Mouse (Mus musculus): ENCODE results near the gene Gipc3. TPM values are rescaled to one million over a fixed set of nuclear protein-coding genes. Genes with fewer than 3 reads are reported as not detected.

The Gipc3 gene
- polyA plus RNA-seq, 1 experiment from 2014 or later, result not detected

DNA sequence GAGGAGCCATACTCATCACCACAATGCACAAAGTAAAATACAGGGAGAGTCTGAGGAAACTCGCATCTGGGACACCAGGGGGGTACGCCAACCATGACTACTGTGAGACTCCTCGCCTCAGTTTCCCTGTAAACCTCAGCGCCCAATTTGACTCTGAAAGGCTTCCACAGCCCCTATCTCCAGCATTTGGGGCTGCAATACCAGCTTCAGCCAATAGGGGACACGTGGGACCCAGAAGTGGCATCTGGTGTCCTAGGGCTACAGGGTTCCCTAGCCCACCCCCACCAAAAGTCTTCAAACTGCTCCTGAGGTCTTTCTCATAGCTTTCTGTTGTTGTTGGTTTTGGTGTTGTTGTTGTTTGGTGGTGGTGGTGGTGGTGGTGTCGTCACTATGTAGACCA, 54.5 kb downstream of the Gipc3 start:
- no peaks in the 10 kb centered on the region for H3K36me3 ChIP-seq (ENCODE audit: inconsistent target)
- peaks cover 5% of the 10 kb centered on the region for H3K79me2 ChIP-seq (ENCODE audit: inconsistent target)
- no peak overlapping the region for H3K27ac ChIP-seq
- H3K4me3 ChIP-seq (ENCODE audit: inconsistent target), result no peak overlapping the region
- 48% methylated on average over 6 of the region's 6 CpGs for WGBS (ENCODE audit: missing documents)

DNA sequence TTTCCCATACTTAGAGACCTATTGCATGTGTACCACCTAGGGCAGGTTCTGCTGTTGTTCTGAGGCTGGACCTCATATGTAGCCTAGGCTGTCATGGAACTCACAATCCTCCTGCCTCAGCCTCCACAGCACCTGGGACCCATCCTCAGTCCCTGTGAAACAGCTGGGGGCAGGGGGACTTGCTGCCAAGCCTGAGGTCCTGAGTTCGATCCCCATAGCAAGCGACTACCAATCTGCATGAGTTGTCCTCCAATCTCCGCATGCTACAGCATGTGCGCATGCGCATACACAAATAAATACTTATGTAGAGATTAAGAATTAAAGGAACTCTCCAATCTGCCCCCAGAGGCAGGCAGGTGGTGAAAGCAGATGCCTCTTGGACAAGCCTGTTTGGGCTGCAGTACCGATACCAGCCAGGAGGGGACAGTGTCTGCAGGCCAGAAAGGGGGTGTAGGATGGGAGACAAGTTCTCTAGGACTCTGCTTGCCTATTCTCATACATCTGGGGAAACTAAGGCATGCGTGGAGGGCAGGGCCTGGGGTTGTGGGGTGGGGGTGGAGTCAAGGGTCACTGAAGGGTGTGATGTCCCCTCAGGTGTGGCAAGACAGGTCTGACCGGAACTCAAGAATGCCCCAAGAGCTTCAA, 55.4 kb downstream of the Gipc3 start:
- H3K79me2 ChIP-seq (ENCODE audit: inconsistent target), result no peaks in the 10 kb centered on the region

DNA sequence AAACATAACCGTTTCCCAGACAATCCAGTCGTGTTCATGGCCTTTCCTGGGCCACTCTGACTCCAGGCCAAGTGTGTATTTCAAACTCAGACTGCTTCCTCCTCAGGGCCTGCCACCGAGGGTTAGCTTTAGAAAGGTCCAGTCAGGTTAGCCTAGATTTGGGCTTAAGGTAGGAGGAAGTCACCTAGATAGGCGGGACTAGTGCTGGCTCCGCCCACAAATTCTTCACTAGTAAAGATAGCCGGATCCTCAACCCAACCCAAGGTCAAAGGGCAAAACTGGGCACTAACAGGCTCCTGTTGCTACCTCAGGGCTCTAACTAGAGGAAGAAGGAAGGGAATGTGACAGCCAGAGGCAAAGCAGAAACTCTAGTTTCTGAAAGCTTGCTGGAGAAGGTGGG, 56.5 kb downstream of the Gipc3 start:
- Histone ChIP-seq H3K4me3 (ENCODE audit: inconsistent target) (no peak overlapping the region), H3K79me2 (ENCODE audit: inconsistent target) (no peaks in the 10 kb centered on the region), H3K27ac (no peak overlapping the region), H3K36me3 (ENCODE audit: inconsistent target) (no peaks in the 10 kb centered on the region)
- WGBS (ENCODE audit: missing documents), result 67% methylated on average over 6 of the region's 6 CpGs

More for the DNA sequence above, 55.4 kb downstream of the Gipc3 start:
- no peak overlapping the region for H3K27ac ChIP-seq
- H3K4me3 ChIP-seq (ENCODE audit: inconsistent target), result no peak overlapping the region
- no peaks in the 10 kb centered on the region for H3K36me3 ChIP-seq (ENCODE audit: inconsistent target)
- WGBS (ENCODE audit: missing documents), result 75% methylated on average over 8 of the region's 8 CpGs

DNA sequence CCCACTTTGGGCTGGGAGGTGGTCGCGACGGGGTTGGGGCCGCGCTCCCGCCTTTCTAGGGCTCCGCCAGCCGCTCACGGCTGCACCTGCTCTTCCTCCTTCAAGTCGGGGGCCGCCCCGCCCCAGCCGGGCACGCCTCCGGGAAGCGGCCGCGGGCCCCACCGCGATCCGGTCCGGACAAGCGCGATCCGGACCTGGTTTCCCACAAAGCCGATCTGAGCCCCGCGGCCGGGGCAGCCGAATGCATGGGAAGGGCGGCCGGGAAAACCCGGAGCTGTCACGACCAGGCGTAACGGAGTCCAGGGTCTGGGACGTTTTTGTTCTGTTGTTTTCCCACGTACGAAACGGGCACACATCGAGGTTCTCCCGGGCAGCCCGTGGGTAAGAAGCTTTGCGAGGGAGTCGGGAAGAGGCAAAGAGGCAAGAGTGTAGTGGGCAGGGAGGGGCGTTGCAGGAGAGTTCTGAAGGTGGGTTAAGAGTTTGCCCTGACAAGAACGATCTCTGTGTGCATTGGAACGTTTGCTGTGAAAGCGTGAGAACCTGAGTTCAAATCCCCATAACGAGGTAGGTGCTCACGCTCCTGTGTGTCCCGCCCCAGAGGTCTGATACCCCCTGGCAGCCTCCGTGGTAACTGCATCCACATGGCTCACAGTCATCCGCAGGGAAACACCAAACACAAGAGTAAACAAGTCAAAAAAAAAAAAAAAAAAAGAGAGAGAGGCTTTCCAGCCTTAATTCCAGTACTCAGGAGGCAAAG, 57.2 kb downstream of the Gipc3 start:
- Histone ChIP-seq H3K36me3 (ENCODE audit: inconsistent target) (no peaks in the 10 kb centered on the region), H3K79me2 (ENCODE audit: inconsistent target) (no peaks in the 10 kb centered on the region), H3K27ac (no peak overlapping the region), H3K4me3 (ENCODE audit: inconsistent target) (peak overlapping the region; percentile 48)
- 4% methylated on average over 53 of the region's 54 CpGs for WGBS (ENCODE audit: missing documents)

Other genes starting within 250 kb of the Gipc3 start
- 0.75 to 1.1 TPM (median 0.85 TPM) in 3 replicates for gene Creb3l3, start 244.4 kb downstream of the Gipc3 start, polyA plus RNA-seq (2018)
- gene Map2k2, start 237.4 kb downstream of the Gipc3 start, polyA plus RNA-seq (2018), result 31.4 to 102 TPM (median 93.5 TPM) in 3 replicates
- 48.1 to 55.4 TPM (median 52.8 TPM) in 3 replicates for gene Zbtb7a, start 208.0 kb downstream of the Gipc3 start, polyA plus RNA-seq (2018)
- gene Pias4, start 175.3 kb downstream of the Gipc3 start, polyA plus RNA-seq (2018), result 19.6 to 22.5 TPM (median 21.5 TPM) in 3 replicates
- 749 to 1,081 TPM (median 1,012 TPM) in 3 replicates for gene Eef2, start 166.6 kb downstream of the Gipc3 start, polyA plus RNA-seq (2018)
- gene Dapk3, start 160.3 kb downstream of the Gipc3 start, polyA plus RNA-seq (2018), result 41.2 to 57.0 TPM (median 43.5 TPM) in 3 replicates
- gene 4930442H23Rik, start 159.4 kb downstream of the Gipc3 start, polyA plus RNA-seq (2018), result not detected in 3 replicates
- gene Nmrk2, start 141.2 kb downstream of the Gipc3 start, polyA plus RNA-seq (2018), result not detected in 3 replicates
- gene Atcay, start 112.4 kb downstream of the Gipc3 start, polyA plus RNA-seq (2018), result not detected in 3 replicates
- gene Zfr2, start 110.1 kb downstream of the Gipc3 start, polyA plus RNA-seq (2018), result 0.26 to 0.61 TPM (median 0.53 TPM) in 3 replicates
- 5.3 to 5.7 TPM (median 5.5 TPM) in 3 replicates for gene Matk, start 90.3 kb downstream of the Gipc3 start, polyA plus RNA-seq (2018)
- gene Mrpl54, start 76.3 kb downstream of the Gipc3 start, polyA plus RNA-seq (2018), result 39.4 to 78.9 TPM (median 55.8 TPM) in 3 replicates
- gene Apba3, start 76.3 kb downstream of the Gipc3 start, polyA plus RNA-seq (2018), result 9.8 to 31.4 TPM (median 19.8 TPM) in 3 replicates
- 1.7 to 4.2 TPM (median 3.3 TPM) in 3 replicates for gene Tjp3, start 51.7 kb downstream of the Gipc3 start, polyA plus RNA-seq (2018)
- 63.2 to 85.8 TPM (median 77.1 TPM) in 3 replicates for gene Pip5k1c, start 50.3 kb downstream of the Gipc3 start, polyA plus RNA-seq (2018)
- gene Cactin, start 22.2 kb downstream of the Gipc3 start, polyA plus RNA-seq (2018), result 14.4 to 21.3 TPM (median 15.1 TPM) in 3 replicates
- not detected in 3 replicates for gene Tbxa2r, start 14.5 kb downstream of the Gipc3 start, polyA plus RNA-seq (2018)
- 33.1 to 54.6 TPM (median 42.5 TPM) in 3 replicates for gene Hmg20b, start 7.2 kb upstream of the Gipc3 start, polyA plus RNA-seq (2018)
- gene Mfsd12, start 14.2 kb upstream of the Gipc3 start, polyA plus RNA-seq (2018), result 129 to 266 TPM (median 167 TPM) in 3 replicates
- 1.5 to 9.8 TPM (median 2.5 TPM) in 3 replicates for gene 4930404N11Rik, start 22.6 kb upstream of the Gipc3 start, polyA plus RNA-seq (2018)
- gene Fzr1, start 35.2 kb upstream of the Gipc3 start, polyA plus RNA-seq (2018), result 12.9 to 17.0 TPM (median 15.3 TPM) in 3 replicates
- gene Dohh, start 41.2 kb upstream of the Gipc3 start, polyA plus RNA-seq (2018), result 21.0 to 48.1 TPM (median 32.0 TPM) in 3 replicates
- gene Gm48551, start 41.2 kb upstream of the Gipc3 start, polyA plus RNA-seq (2018), result 0.07 to 1.0 TPM (median 0.46 TPM) in 3 replicates
- 0.57 TPM in 1 of 3 replicates, not detected in the others for gene Gm48552, start 45.7 kb upstream of the Gipc3 start, polyA plus RNA-seq (2018)
- gene Smim24, start 49.8 kb upstream of the Gipc3 start, polyA plus RNA-seq (2018), result 9.6 to 21.8 TPM (median 14.6 TPM) in 3 replicates
- gene Nfic, start 112.4 kb upstream of the Gipc3 start, polyA plus RNA-seq (2018), result 33.6 to 60.6 TPM (median 57.7 TPM) in 3 replicates
- gene Celf5, start 139.4 kb upstream of the Gipc3 start, polyA plus RNA-seq (2018), result 0.04 TPM in 1 of 3 replicates, not detected in the others
- gene Ncln, start 153.1 kb upstream of the Gipc3 start, polyA plus RNA-seq (2018), result 54.5 to 93.3 TPM (median 77.1 TPM) in 3 replicates
- gene S1pr4, start 156.9 kb upstream of the Gipc3 start, polyA plus RNA-seq (2018), result 0.14 to 0.26 TPM (median 0.14 TPM) in 3 replicates
- gene Gna15, start 181.0 kb upstream of the Gipc3 start, polyA plus RNA-seq (2018), result 4.6 to 16.6 TPM (median 10.2 TPM) in 3 replicates
- gene Gna11, start 201.9 kb upstream of the Gipc3 start, polyA plus RNA-seq (2018), result 3.5 to 6.3 TPM (median 6.2 TPM) in 3 replicates
- 301 to 334 TPM (median 303 TPM) in 3 replicates for gene Aes, start 216.2 kb upstream of the Gipc3 start, polyA plus RNA-seq (2018)
- 1.3 to 3.9 TPM (median 3.6 TPM) in 3 replicates for gene Tle2, start 231.3 kb upstream of the Gipc3 start, polyA plus RNA-seq (2018)